Mouse (Mus musculus) lung, adult 18-20 months (tissue): ENCODE measurements around the gene Obscn.

ENCODE experiments used
- DNase-seq, 2 experiments: peaks; one replicate each; pipeline ENCODE4 v3.0.0; 2022; ENCODE audit warnings: mixed read lengths in 2 of 2

Obscn gene

DNA sequence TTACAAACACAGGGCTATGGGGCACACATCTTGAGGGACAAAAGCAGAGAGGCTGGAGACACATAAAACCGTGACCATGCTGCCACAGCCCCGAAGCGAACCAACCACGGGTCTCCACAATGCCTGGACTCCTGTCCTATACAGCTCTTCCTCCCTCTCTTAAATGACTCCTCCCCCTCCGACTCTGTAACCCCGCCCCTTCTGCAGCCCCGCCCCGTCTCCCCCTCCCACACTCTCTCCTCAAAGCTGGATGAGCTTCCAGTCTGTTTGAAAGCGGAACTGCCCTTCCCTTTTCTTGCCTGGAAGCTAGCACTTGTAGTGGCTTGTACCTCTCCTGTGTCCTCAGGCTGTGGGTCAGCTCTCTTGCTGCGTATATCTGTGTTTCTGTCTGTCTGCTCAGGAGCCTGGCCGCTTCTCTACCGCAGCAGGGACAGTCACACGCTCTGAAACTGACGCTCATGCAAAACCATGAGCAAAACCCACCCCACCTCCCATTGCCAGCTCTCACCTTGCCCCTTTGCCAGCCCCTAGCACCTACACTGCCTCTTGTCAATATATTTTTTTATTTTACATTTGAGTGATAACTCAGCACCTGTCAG lies 5.7 kb upstream of the Obscn start:
- DNase-seq: peak in 1 of 2 experiments; percentile 7

DNA sequence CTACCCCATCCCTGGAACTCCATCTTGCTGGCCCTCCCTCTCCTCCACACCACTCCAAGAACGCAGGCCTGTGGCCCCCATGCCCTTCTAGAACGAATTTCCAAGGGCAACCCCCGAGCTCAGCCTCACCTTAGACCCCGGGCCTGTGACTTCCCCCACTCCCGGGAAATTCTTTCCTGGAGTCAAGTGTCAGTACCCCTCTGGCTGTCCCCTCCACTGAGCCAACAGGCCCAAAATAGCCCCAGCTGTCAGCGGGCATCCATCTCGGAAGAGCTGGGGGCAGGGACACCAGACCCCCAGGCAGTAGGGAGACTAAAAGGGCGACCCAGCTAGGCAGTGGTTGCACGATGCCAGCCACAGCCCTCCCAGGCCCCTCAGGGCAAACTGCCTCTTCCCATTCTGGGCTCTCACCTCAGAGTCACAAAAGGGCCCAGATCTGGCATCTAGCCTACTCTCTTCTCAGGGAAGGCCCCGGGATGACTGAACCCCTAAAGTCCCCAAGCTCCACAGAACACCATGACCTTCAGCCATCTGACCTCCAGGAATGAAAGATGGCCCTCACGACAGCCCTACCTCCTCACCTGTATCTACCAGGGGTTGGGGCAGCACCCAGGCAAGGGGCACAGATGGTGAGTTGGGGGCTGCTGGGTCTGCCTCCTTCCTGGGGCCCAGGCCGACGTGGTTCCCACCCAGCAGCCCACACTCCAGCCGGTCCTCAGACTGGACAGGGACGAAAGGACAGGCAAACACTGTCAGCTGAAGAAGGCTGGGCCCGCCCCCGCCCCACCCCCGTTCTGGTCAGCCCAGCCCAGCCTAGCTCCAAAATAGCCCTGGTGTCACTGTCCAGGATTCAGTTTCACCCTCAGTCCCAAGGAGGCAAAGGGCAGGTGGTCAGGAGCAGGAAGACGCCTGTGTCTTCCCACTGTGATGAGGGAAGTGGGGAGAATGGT lies 2.6 kb upstream of the Obscn start:
- no peak for DNase-seq

DNA sequence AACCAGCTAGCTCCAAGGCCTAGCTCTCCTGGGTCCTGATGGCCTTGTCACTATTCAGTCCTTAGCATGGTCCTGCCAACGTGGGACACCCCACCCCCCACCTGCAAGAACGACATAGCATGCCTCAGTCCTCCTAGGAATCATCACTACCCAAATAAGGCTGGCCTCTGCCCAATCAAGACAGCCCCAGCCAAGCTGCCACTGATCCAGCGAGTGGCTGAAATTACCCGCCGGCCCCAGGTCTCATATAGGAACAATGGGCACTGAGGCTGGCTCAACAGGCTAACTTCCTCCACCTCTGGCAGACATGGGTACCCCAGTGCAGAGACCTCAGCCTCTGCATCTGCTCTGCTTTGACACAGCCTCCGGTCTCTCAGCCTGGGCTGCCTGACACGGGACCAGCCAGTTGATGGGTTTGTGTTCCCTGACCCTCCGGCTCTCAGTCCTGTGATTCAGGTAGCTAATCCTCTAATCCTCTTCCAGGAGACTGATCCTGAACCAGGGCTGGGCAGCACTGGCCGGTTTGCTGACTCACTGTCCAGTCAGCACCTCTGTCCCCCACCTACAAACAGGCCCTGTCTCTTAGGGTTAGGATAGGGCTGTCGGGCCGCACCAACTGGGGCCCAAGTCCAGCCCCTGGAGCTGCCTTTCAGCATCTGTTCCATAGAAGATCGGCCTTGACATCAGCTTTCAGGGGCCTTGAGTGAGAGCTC lies 948 bp upstream of the Obscn start:
- no peak for DNase-seq

- DNase-seq: no peak
These were observed 966 bp downstream of the Obscn start for GRCm38 (mm10) chr11:59135051-59135820.

GRCm38 (mm10) chr11:59134373-59134997 lies 1.7 kb downstream of the Obscn start:
- DNase-seq: peak; percentile 14 to 38

DNA sequence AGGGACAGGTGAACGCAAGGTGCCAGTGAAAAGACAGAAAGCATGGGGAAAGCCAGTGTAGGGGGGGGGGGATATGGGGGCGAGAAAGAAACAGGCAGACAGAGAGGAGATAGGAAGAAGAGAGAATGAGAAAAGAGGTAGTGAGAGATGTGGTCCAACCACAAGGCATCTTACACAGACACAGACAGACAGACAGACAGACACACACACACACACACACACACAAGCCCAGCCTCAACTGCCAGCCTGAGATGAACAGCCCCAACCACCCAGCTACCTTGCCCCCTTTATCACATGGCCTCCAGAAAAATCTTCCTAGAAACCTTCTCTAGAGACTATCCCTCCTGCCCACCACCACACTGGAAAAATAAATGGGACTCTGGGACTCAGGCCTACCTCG lies 4.1 kb downstream of the Obscn start:
- no peak for DNase-seq

DNA sequence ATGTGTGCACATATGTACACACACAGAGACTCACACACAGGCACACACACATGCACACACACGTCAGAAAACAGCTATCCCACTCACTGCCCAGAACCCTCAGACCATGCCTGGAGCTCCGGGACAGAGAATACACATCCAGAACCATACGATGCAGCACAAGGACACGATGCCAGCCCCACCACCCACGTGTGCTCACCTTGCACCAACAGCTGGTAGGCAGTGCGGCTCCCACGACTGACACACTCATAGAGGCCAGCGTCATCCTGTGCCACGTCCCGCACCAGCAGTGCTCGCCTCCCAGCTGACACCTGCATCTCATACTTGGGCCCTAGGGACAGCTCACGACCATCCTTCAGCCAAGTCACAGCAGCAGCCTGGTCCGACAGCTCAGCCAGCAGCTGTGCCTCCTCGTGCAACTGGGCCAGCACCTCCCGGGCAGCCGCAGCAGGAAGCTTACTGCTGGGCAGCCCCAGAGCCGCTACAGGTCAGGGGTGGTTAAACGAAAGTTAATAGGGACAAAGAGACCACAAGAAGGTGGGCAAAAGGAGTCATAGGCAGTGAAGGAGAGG lies 4.8 kb downstream of the Obscn start:
- no peak for DNase-seq

DNA sequence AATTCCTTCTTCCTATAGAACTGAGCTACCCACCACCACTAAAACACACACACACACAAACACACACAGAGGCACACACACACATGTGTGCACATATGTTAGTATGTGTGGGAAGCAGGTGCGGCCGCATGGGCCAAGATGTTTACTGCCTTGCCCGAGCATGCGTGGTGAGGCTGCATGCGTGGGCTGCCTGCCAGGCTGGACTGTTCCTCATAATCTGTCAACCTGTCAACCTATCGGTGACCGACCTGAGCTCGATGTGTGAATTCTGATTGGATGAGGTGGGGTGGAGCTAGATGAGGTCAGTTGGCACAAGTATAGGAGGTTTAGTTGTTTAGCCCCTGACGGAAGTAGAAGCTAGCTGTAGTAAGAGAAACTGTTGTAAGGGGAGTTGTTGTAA lies 5.4 kb downstream of the Obscn start:
- no peak for DNase-seq

GRCm38 (mm10) chr11:59105945-59106344 lies 30.3 kb downstream of the Obscn start:
- DNase-seq: no peak

DNA sequence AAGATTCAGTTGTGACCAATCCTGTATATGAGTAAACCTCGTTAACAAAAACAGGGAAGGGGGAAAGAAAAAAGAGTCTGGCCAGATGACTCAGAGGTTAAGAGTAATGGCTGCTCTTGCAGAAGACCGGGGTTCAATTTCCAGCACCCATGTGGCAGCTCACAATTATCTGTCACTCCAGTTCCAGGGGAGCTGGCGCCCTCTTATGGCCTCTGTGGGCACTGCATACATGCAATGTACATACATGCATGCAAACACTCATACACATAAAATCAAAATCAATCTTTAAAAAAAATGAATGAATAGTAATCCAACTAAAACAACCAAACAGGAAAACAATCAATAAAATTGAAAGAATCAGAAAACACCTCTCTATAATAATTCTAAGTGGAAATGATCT lies 33.9 kb downstream of the Obscn start:
- DNase-seq: no peak

DNA sequence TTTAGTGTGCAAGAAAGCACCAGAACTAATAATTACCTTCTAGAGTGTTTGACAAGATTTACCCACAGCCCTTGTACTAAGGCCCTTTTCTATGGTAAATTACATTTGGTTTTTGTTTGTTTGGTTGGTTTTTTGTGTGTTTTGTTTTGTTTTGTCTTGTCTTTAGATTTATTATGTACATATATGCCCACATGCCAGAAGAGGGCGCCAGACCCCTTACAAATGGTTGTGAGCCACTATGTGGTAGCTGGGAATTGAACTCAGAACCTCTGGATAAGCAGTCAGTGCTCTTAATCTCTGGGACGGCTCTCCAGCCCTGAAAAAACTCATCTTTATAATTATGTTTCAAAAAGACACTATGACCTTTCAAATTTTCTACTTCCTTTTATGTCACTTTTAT lies 37.9 kb downstream of the Obscn start:
- DNase-seq: peak; percentile 19 to 37

GRCm38 (mm10) chr11:59097770-59098169 lies 38.4 kb downstream of the Obscn start:
- no peak for DNase-seq

DNA sequence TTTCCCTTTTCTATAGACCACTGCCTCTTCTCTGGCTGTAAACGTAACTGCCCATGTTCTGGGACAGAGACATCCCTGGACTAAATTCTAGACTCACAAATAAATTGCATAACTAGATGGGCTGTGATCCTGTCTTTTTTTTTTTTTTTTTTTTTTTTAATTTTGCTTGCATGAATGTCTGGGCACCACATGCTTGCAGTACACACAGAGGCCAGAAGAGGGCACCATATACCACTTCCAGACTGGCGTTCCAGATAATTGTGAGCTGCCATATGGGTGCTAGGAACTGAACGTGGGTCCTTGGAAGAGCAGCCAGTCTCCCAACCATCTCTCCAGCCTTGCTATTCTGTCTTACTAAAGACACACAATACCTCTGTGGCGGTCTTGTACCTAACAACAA lies 42.0 kb downstream of the Obscn start:
- DNase-seq: no peak

DNA sequence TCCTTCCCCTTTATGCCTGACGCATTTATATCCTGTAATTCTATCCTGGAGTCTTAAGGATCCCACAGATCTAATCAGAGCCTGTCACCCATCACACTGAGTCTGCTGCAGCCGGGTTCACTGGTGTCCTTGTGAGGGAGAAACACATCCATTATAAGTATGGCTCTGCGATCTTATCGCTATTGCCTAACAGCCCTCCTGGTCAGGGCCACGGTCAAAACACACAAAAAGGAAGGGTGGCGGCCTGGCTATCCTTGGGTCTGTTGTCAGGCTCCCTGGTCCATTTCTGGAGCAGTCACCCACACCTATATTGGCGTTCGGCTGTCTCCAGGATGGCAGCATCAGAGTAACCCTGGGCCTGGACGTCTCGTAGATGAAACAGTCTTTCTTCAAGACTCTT lies 48.6 kb downstream of the Obscn start:
- no peak for DNase-seq

- DNase-seq: no peak
These were observed 51.0 kb downstream of the Obscn start for GRCm38 (mm10) chr11:59085200-59085599.

DNA sequence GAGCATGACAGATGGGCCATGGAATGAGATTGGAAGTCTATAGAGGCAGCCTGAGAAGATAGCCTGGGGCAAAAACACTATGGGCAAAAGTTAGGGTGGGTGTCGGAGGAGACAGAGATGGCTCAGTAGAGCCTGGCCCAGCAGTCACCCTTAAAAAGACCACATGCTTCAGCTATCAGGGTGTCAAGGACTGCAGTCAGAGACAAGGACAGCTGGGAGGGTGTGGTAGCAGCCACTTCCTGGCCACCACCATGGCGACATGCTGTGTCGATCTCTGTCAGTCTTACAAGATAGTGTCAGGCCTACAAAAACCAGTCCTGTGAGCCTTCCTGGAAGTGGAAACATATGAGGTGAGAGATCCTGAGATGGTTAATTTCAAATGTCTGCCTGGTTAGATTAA lies 53.1 kb downstream of the Obscn start:
- DNase-seq: no peak

GRCm38 (mm10) chr11:59078311-59078710 lies 57.9 kb downstream of the Obscn start:
- no peak for DNase-seq

DNA sequence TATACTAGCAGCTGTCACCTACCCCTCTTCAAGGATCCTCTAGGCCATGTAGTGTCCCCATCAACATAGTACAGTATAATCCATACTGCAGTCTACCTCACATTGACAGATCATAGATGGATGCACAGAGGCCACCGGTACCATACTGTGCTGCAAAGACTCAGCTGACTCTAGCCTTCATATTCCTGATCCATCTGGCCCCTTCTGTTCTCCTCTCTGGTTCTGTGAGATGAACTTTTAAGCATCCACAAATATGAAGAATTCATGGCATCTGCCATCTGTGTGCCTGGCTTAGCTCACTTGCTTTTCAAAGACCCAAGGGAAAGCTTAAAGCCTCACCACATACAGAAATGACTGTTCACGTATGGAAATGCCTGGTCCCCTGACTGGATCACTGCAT lies 65.9 kb downstream of the Obscn start:
- no peak for DNase-seq

- DNase-seq: no peak
These were observed 67.3 kb downstream of the Obscn start for GRCm38 (mm10) chr11:59068922-59069321.

- no peak for DNase-seq
These were observed 67.8 kb downstream of the Obscn start for GRCm38 (mm10) chr11:59068433-59068832.

- DNase-seq: no peak
These were observed 68.3 kb downstream of the Obscn start for GRCm38 (mm10) chr11:59067921-59068320.

GRCm38 (mm10) chr11:59058025-59058424 lies 78.2 kb downstream of the Obscn start:
- DNase-seq: no peak
